17 mouse cellular contexts compared by ENCODE assay signal in genomic region chr15:5134945-5135483, GRCm38 (mm10).
"Had no signal": no experiment of that assay in that cellular context is flagged by ENCODE, and none has a peak within 500 bp of the region (broad histone marks: within the 10 kb centered on the region; RNA-seq: fewer than 3 reads in every experiment).

No protein-coding gene starts in this region.

- H3K36me3 ChIP-seq: kidney, embryonic 15.5 days; limb, embryonic 13.5 days; midbrain, embryonic 15.5 days; neural tube, embryonic 12.5 days had no signal

- H3K4me2 ChIP-seq: kidney, embryonic 15.5 days; limb, embryonic 13.5 days; lung, embryonic 14.5 days; midbrain, embryonic 11.5 days; midbrain, embryonic 15.5 days; neural tube, embryonic 12.5 days had no signal

- H3K9me3 ChIP-seq: kidney, embryonic 15.5 days; limb, embryonic 13.5 days; megakaryocyte, embryonic 14.5 days; midbrain, embryonic 15.5 days; neural tube, embryonic 12.5 days had no signal

- H3K4me1 ChIP-seq: kidney, embryonic 15.5 days; midbrain, embryonic 15.5 days; neural tube, embryonic 12.5 days had no signal

- H3K27ac ChIP-seq: kidney, embryonic 15.5 days; limb, embryonic 13.5 days; liver, embryonic 14.5 days; midbrain, embryonic 15.5 days; neural tube, embryonic 12.5 days had no signal

- H3K4me3 ChIP-seq: kidney, embryonic 15.5 days; limb, embryonic 13.5 days; megakaryocyte, embryonic 14.5 days; midbrain, embryonic 15.5 days; neural tube, embryonic 12.5 days had no signal

- ATAC-seq: midbrain, embryonic 15.5 days had no signal

- H3K9ac ChIP-seq: kidney, embryonic 15.5 days; limb, embryonic 13.5 days; liver, embryonic 14.5 days; lung, embryonic 14.5 days; midbrain, embryonic 15.5 days; neural tube, embryonic 12.5 days had no signal

- H3K27me3 ChIP-seq: kidney, embryonic 15.5 days; limb, embryonic 13.5 days; megakaryocyte, embryonic 14.5 days; midbrain, embryonic 15.5 days; neural tube, embryonic 12.5 days had no signal

- DNase-seq: kidney, adult 2 months; kidney, postnatal 14 days; left cerebral cortex, postnatal 4 days; lung, embryonic 14.5 days; lung, postnatal 10 days; lung, postnatal 4 days; right cerebral cortex, postnatal 4 days; spleen, adult 18-20 months; thymus, adult 18-20 months; thymus, postnatal 14 days had no signal
